Mouse (Mus musculus): ENCODE results near the gene 1600014C23Rik. TPM values are rescaled to one million over a fixed set of nuclear protein-coding genes. Genes with fewer than 3 reads are reported as not detected.

The 1600014C23Rik gene
- polyA plus RNA-seq, 1 experiment from 2014 or later, result not detected

- TF ChIP-seq EP300 (IDR thresholded peaks at IDR 0.05) (no peak), CTCF (IDR thresholded peaks at IDR 0.05) (no peak)
- Histone ChIP-seq H3K4me1 (ENCODE audit: insufficient read depth, low read depth, low read length) (no peaks in the 10 kb centered on the region), H3K36me3 (ENCODE audit: insufficient read depth, low read length) (no peaks in the 10 kb centered on the region), H3K9me3 (ENCODE audit: low read length) (no peaks in the 10 kb centered on the region), H3K4me3 (ENCODE audit: low read depth, low read length) (no peak overlapping the region), H3K4me2 (replicated peaks; ENCODE audit: low read depth, low read length) (no peak overlapping the region), H3K27me3 (replicated peaks; ENCODE audit: insufficient read depth, low read length) (no peaks in the 10 kb centered on the region), H3K27ac (ENCODE audit: low read length) (no peak overlapping the region), H3K9ac (replicated peaks; ENCODE audit: low read depth) (no peak overlapping the region)
- ATAC-seq, result no peak
- no peak for DNase-seq (ENCODE audit: low spot score)
- WGBS, result 44% methylated on average over 3 of the region's 3 CpGs
Observed at GRCm38 (mm10) chr17:45709829-45710228, 23.8 kb downstream of the 1600014C23Rik start.

- Histone ChIP-seq H3K4me1 (ENCODE audit: insufficient read depth, low read depth, low read length) (peaks cover 2% of the 10 kb centered on the region; the same call in 1 of the 2 replicates), H3K9ac (replicated peaks; ENCODE audit: low read depth) (no peak overlapping the region), H3K27me3 (replicated peaks; ENCODE audit: insufficient read depth, low read length) (no peaks in the 10 kb centered on the region), H3K4me3 (ENCODE audit: low read depth, low read length) (no peak overlapping the region), H3K27ac (ENCODE audit: low read length) (no peak overlapping the region), H3K9me3 (ENCODE audit: low read length) (no peaks in the 10 kb centered on the region), H3K36me3 (ENCODE audit: insufficient read depth, low read length) (no peaks in the 10 kb centered on the region), H3K4me2 (replicated peaks; ENCODE audit: low read depth, low read length) (no peak overlapping the region)
- ATAC-seq, result no peak
- no peak for DNase-seq (ENCODE audit: low spot score)
- 69% methylated on average over 8 of the region's 8 CpGs for WGBS
- no peak for TF ChIP-seq CTCF (IDR thresholded peaks at IDR 0.05)
- no peak for TF ChIP-seq EP300 (IDR thresholded peaks at IDR 0.05)
Observed at GRCm38 (mm10) chr17:45708179-45708578, 25.5 kb downstream of the 1600014C23Rik start.

GRCm38 (mm10) chr17:45707376-45707775 is 26.3 kb downstream of the 1600014C23Rik start:
- 19% methylated on average over 3 of the region's 3 CpGs for WGBS
- no peak for TF ChIP-seq EP300 (IDR thresholded peaks at IDR 0.05)
- TF ChIP-seq CTCF (IDR thresholded peaks at IDR 0.05), result peak; percentile 43
- H3K27me3 ChIP-seq (replicated peaks; ENCODE audit: insufficient read depth, low read length), result no peaks in the 10 kb centered on the region
- no peak overlapping the region for H3K4me3 ChIP-seq (ENCODE audit: low read depth, low read length)
- H3K4me2 ChIP-seq (replicated peaks; ENCODE audit: low read depth, low read length), result no peak overlapping the region
- no peaks in the 10 kb centered on the region for H3K9me3 ChIP-seq (ENCODE audit: low read length)
- H3K27ac ChIP-seq (ENCODE audit: low read length), result no peak overlapping the region
- H3K4me1 ChIP-seq (ENCODE audit: insufficient read depth, low read depth, low read length), result peaks cover 2% of the 10 kb centered on the region; the same call in 1 of the 2 replicates
- no peak for DNase-seq (ENCODE audit: low spot score)
- no peak overlapping the region for H3K9ac ChIP-seq (replicated peaks; ENCODE audit: low read depth)
- no peak for ATAC-seq
- no peaks in the 10 kb centered on the region for H3K36me3 ChIP-seq (ENCODE audit: insufficient read depth, low read length)

- DNase-seq (ENCODE audit: low spot score), result no peak
- Histone ChIP-seq H3K4me1 (ENCODE audit: insufficient read depth, low read depth, low read length) (peaks cover 2% of the 10 kb centered on the region; the same call in 1 of the 2 replicates), H3K9me3 (ENCODE audit: low read length) (no peaks in the 10 kb centered on the region), H3K27ac (ENCODE audit: low read length) (no peak overlapping the region), H3K9ac (replicated peaks; ENCODE audit: low read depth) (no peak overlapping the region), H3K27me3 (replicated peaks; ENCODE audit: insufficient read depth, low read length) (no peaks in the 10 kb centered on the region), H3K4me2 (replicated peaks; ENCODE audit: low read depth, low read length) (no peak overlapping the region), H3K36me3 (ENCODE audit: insufficient read depth, low read length) (no peaks in the 10 kb centered on the region), H3K4me3 (ENCODE audit: low read depth, low read length) (no peak overlapping the region)
- ATAC-seq, result no peak
- 0 out of 2 replicates have a peak, but pooled peaks have one; percentile 12 for TF ChIP-seq CTCF (IDR thresholded peaks at IDR 0.05)
- TF ChIP-seq EP300 (IDR thresholded peaks at IDR 0.05), result no peak
- 52% methylated on average over 5 of the region's 5 CpGs for WGBS
Observed at GRCm38 (mm10) chr17:45706796-45707195, 26.8 kb downstream of the 1600014C23Rik start.

- Histone ChIP-seq H3K4me1 (ENCODE audit: insufficient read depth, low read depth, low read length) (peaks cover 2% of the 10 kb centered on the region; the same call in 1 of the 2 replicates), H3K27me3 (replicated peaks; ENCODE audit: insufficient read depth, low read length) (no peaks in the 10 kb centered on the region), H3K27ac (ENCODE audit: low read length) (peak overlapping the region; percentile 81), H3K36me3 (ENCODE audit: insufficient read depth, low read length) (no peaks in the 10 kb centered on the region), H3K9me3 (ENCODE audit: low read length) (no peaks in the 10 kb centered on the region), H3K4me2 (replicated peaks; ENCODE audit: low read depth, low read length) (no peak overlapping the region), H3K4me3 (ENCODE audit: low read depth, low read length) (no peak overlapping the region), H3K9ac (replicated peaks; ENCODE audit: low read depth) (no peak overlapping the region)
- DNase-seq (ENCODE audit: low spot score), result no peak
- TF ChIP-seq CTCF (IDR thresholded peaks at IDR 0.05), result no peak
- no peak for TF ChIP-seq EP300 (IDR thresholded peaks at IDR 0.05)
- 54% methylated on average over 7 of the region's 7 CpGs for WGBS
- ATAC-seq, result no peak
Observed at GRCm38 (mm10) chr17:45703187-45703586, 30.5 kb downstream of the 1600014C23Rik start.

GRCm38 (mm10) chr17:45702254-45702653 is 31.4 kb downstream of the 1600014C23Rik start:
- Histone ChIP-seq H3K27me3 (replicated peaks; ENCODE audit: insufficient read depth, low read length) (no peaks in the 10 kb centered on the region), H3K27ac (ENCODE audit: low read length) (peak overlapping the region; percentile 88), H3K4me2 (replicated peaks; ENCODE audit: low read depth, low read length) (no peak overlapping the region), H3K4me3 (ENCODE audit: low read depth, low read length) (no peak overlapping the region), H3K36me3 (ENCODE audit: insufficient read depth, low read length) (no peaks in the 10 kb centered on the region), H3K9me3 (ENCODE audit: low read length) (no peaks in the 10 kb centered on the region), H3K9ac (replicated peaks; ENCODE audit: low read depth) (no peak overlapping the region), H3K4me1 (ENCODE audit: insufficient read depth, low read depth, low read length) (peaks cover 2% of the 10 kb centered on the region; the same call in 1 of the 2 replicates)
- peak; percentile 67 for ATAC-seq
- DNase-seq (ENCODE audit: low spot score), result peak; percentile 90
- 25% methylated on average over 4 of the region's 4 CpGs for WGBS
- TF ChIP-seq CTCF (IDR thresholded peaks at IDR 0.05) (no peak), EP300 (IDR thresholded peaks at IDR 0.05) (peak; percentile 94)

GRCm38 (mm10) chr17:45701236-45701591 is 32.4 kb downstream of the 1600014C23Rik start:
- no peaks in the 10 kb centered on the region for H3K9me3 ChIP-seq (ENCODE audit: low read length)
- ATAC-seq (no peak), DNase-seq (ENCODE audit: low spot score) (no peak)
- H3K27ac ChIP-seq (ENCODE audit: low read length), result peak overlapping the region; percentile 88
- H3K9ac ChIP-seq (replicated peaks; ENCODE audit: low read depth), result no peak overlapping the region
- no peaks in the 10 kb centered on the region for H3K27me3 ChIP-seq (replicated peaks; ENCODE audit: insufficient read depth, low read length)
- H3K4me2 ChIP-seq (replicated peaks; ENCODE audit: low read depth, low read length), result no peak overlapping the region
- WGBS, result 66% methylated on average over 9 of the region's 9 CpGs
- no peaks in the 10 kb centered on the region for H3K36me3 ChIP-seq (ENCODE audit: insufficient read depth, low read length)
- TF ChIP-seq EP300 (IDR thresholded peaks at IDR 0.05) (no peak), CTCF (IDR thresholded peaks at IDR 0.05) (no peak)
- no peak overlapping the region for H3K4me3 ChIP-seq (ENCODE audit: low read depth, low read length)
- H3K4me1 ChIP-seq (ENCODE audit: insufficient read depth, low read depth, low read length), result peaks cover 2% of the 10 kb centered on the region

Measured in lung, postnatal 0 days (tissue).